Mouse (Mus musculus): ENCODE results near the gene Lrrfip2. TPM values are rescaled to one million over a fixed set of nuclear protein-coding genes. Genes with fewer than 3 reads are reported as not detected.
A peak's percentile ranks its signal among the peaks of the same experiment; 100 is the strongest.

Gene Lrrfip2
- polyA plus RNA-seq, 1 experiment from 2014 or later: 46.3 TPM

GRCm38 (mm10) chr9:111213501-111213900 is 96.1 kb downstream of the Lrrfip2 start:
- Histone ChIP-seq H3K4me2 (no peak overlapping the region), H3K9me3 (ENCODE audit: control insufficient read depth, low read length) (no peaks in the 10 kb centered on the region), H3K27me3 (ENCODE audit: control insufficient read depth, insufficient read depth, low read length) (no peaks in the 10 kb centered on the region), H3K36me3 (ENCODE audit: control insufficient read depth, insufficient read depth, low read length) (peaks cover 2% of the 10 kb centered on the region; the same call in 1 of the 2 replicates), H3K4me3 (ENCODE audit: low read depth, low read length) (no peak overlapping the region), H3K27ac (ENCODE audit: low read depth, low read length) (no peak overlapping the region), H3K9ac (ENCODE audit: low read length) (no peak overlapping the region), H3K4me1 (ENCODE audit: control insufficient read depth, insufficient read depth, low read length) (no peaks in the 10 kb centered on the region)
- WGBS: 73% methylated on average over 6 of the region's 6 CpGs
- DNase-seq (ENCODE audit: low spot score, missing footprints) (no peak), ATAC-seq (ENCODE audit: low FRiP score) (no peak)

- no peak overlapping the region for H3K4me2 ChIP-seq
- no peaks in the 10 kb centered on the region for H3K27me3 ChIP-seq (ENCODE audit: control insufficient read depth, insufficient read depth, low read length)
- no peak overlapping the region for H3K4me3 ChIP-seq (ENCODE audit: low read depth, low read length)
- no peak overlapping the region for H3K27ac ChIP-seq (ENCODE audit: low read depth, low read length)
- peaks cover 2% of the 10 kb centered on the region; the same call in 1 of the 2 replicates for H3K36me3 ChIP-seq (ENCODE audit: control insufficient read depth, insufficient read depth, low read length)
- no peaks in the 10 kb centered on the region for H3K9me3 ChIP-seq (ENCODE audit: control insufficient read depth, low read length)
- no peak for DNase-seq (ENCODE audit: low spot score, missing footprints)
- ATAC-seq (ENCODE audit: low FRiP score): no peak
- no peaks in the 10 kb centered on the region for H3K4me1 ChIP-seq (ENCODE audit: control insufficient read depth, insufficient read depth, low read length)
- H3K9ac ChIP-seq (ENCODE audit: low read length): no peak overlapping the region
Measured at GRCm38 (mm10) chr9:111216424-111216823, 99.0 kb downstream of the Lrrfip2 start.

- H3K36me3 ChIP-seq (ENCODE audit: control insufficient read depth, insufficient read depth, low read length): peaks cover 10% of the 10 kb centered on the region
- 94% methylated on average over 5 of the region's 5 CpGs for WGBS
Measured at GRCm38 (mm10) chr9:111220551-111221080, 103.2 kb downstream of the Lrrfip2 start.

GRCm38 (mm10) chr9:111221580-111221979 is 104.2 kb downstream of the Lrrfip2 start:
- Histone ChIP-seq H3K27me3 (ENCODE audit: control insufficient read depth, insufficient read depth, low read length) (no peaks in the 10 kb centered on the region), H3K27ac (ENCODE audit: low read depth, low read length) (no peak overlapping the region), H3K9me3 (ENCODE audit: control insufficient read depth, low read length) (no peaks in the 10 kb centered on the region), H3K4me3 (ENCODE audit: low read depth, low read length) (no peak overlapping the region), H3K4me1 (ENCODE audit: control insufficient read depth, insufficient read depth, low read length) (no peaks in the 10 kb centered on the region), H3K9ac (ENCODE audit: low read length) (no peak overlapping the region), H3K36me3 (ENCODE audit: control insufficient read depth, insufficient read depth, low read length) (peaks cover 10% of the 10 kb centered on the region), H3K4me2 (no peak overlapping the region)
- 96% methylated on average over 1 of the region's 1 CpGs for WGBS
- DNase-seq (ENCODE audit: low spot score, missing footprints) (no peak), ATAC-seq (ENCODE audit: low FRiP score) (no peak)

More at GRCm38 (mm10) chr9:111220551-111221080, 103.2 kb downstream of the Lrrfip2 start:
- no peak for DNase-seq (ENCODE audit: low spot score, missing footprints)
- no peak for ATAC-seq (ENCODE audit: low FRiP score)
- Histone ChIP-seq H3K27ac (ENCODE audit: low read depth, low read length) (no peak overlapping the region), H3K27me3 (ENCODE audit: control insufficient read depth, insufficient read depth, low read length) (no peaks in the 10 kb centered on the region), H3K4me1 (ENCODE audit: control insufficient read depth, insufficient read depth, low read length) (no peaks in the 10 kb centered on the region), H3K4me2 (no peak overlapping the region), H3K9ac (ENCODE audit: low read length) (no peak overlapping the region), H3K9me3 (ENCODE audit: control insufficient read depth, low read length) (no peaks in the 10 kb centered on the region), H3K4me3 (ENCODE audit: low read depth, low read length) (no peak overlapping the region)

GRCm38 (mm10) chr9:111223406-111223805 is 106.0 kb downstream of the Lrrfip2 start:
- no peak overlapping the region for H3K9ac ChIP-seq (ENCODE audit: low read length)
- ATAC-seq (ENCODE audit: low FRiP score) (no peak), DNase-seq (ENCODE audit: low spot score, missing footprints) (no peak)
- no peak overlapping the region for H3K4me3 ChIP-seq (ENCODE audit: low read depth, low read length)
- no peak overlapping the region for H3K4me2 ChIP-seq
- peaks cover 13% of the 10 kb centered on the region for H3K36me3 ChIP-seq (ENCODE audit: control insufficient read depth, insufficient read depth, low read length)
- no peaks in the 10 kb centered on the region for H3K9me3 ChIP-seq (ENCODE audit: control insufficient read depth, low read length)
- no peak overlapping the region for H3K27ac ChIP-seq (ENCODE audit: low read depth, low read length)
- no peaks in the 10 kb centered on the region for H3K4me1 ChIP-seq (ENCODE audit: control insufficient read depth, insufficient read depth, low read length)
- WGBS: 96% methylated on average over 5 of the region's 5 CpGs
- no peaks in the 10 kb centered on the region for H3K27me3 ChIP-seq (ENCODE audit: control insufficient read depth, insufficient read depth, low read length)

GRCm38 (mm10) chr9:111228446-111228845 is 111.1 kb downstream of the Lrrfip2 start:
- Histone ChIP-seq H3K4me2 (no peak overlapping the region), H3K9ac (ENCODE audit: low read length) (no peak overlapping the region), H3K4me3 (ENCODE audit: low read depth, low read length) (no peak overlapping the region), H3K4me1 (ENCODE audit: control insufficient read depth, insufficient read depth, low read length) (no peaks in the 10 kb centered on the region), H3K36me3 (ENCODE audit: control insufficient read depth, insufficient read depth, low read length) (peaks cover 15% of the 10 kb centered on the region), H3K9me3 (ENCODE audit: control insufficient read depth, low read length) (no peaks in the 10 kb centered on the region), H3K27me3 (ENCODE audit: control insufficient read depth, insufficient read depth, low read length) (no peaks in the 10 kb centered on the region), H3K27ac (ENCODE audit: low read depth, low read length) (no peak overlapping the region)
- ATAC-seq (ENCODE audit: low FRiP score) (no peak), DNase-seq (ENCODE audit: low spot score, missing footprints) (no peak)
- 92% methylated on average over 5 of the region's 5 CpGs for WGBS

- H3K27ac ChIP-seq (ENCODE audit: low read depth, low read length): no peak overlapping the region
- H3K9ac ChIP-seq (ENCODE audit: low read length): no peak overlapping the region
- H3K4me2 ChIP-seq: no peak overlapping the region
- no peaks in the 10 kb centered on the region for H3K9me3 ChIP-seq (ENCODE audit: control insufficient read depth, low read length)
- peaks cover 5% of the 10 kb centered on the region; the same call in 1 of the 2 replicates for H3K36me3 ChIP-seq (ENCODE audit: control insufficient read depth, insufficient read depth, low read length)
- DNase-seq (ENCODE audit: low spot score, missing footprints) (peak; percentile 64), ATAC-seq (ENCODE audit: low FRiP score) (no peak)
- no peaks in the 10 kb centered on the region for H3K4me1 ChIP-seq (ENCODE audit: control insufficient read depth, insufficient read depth, low read length)
- H3K27me3 ChIP-seq (ENCODE audit: control insufficient read depth, insufficient read depth, low read length): no peaks in the 10 kb centered on the region
- 86% methylated on average over 9 of the region's 9 CpGs for WGBS
- no peak overlapping the region for H3K4me3 ChIP-seq (ENCODE audit: low read depth, low read length)
Measured at GRCm38 (mm10) chr9:111234701-111235100, 117.3 kb downstream of the Lrrfip2 start.

- Histone ChIP-seq H3K4me3 (ENCODE audit: low read depth, low read length) (no peak overlapping the region), H3K27ac (ENCODE audit: low read depth, low read length) (no peak overlapping the region), H3K36me3 (ENCODE audit: control insufficient read depth, insufficient read depth, low read length) (peaks cover 5% of the 10 kb centered on the region; the same call in 1 of the 2 replicates), H3K27me3 (ENCODE audit: control insufficient read depth, insufficient read depth, low read length) (no peaks in the 10 kb centered on the region), H3K9ac (ENCODE audit: low read length) (no peak overlapping the region), H3K4me1 (ENCODE audit: control insufficient read depth, insufficient read depth, low read length) (no peaks in the 10 kb centered on the region), H3K9me3 (ENCODE audit: control insufficient read depth, low read length) (no peaks in the 10 kb centered on the region), H3K4me2 (no peak overlapping the region)
- ATAC-seq (ENCODE audit: low FRiP score): no peak
- DNase-seq (ENCODE audit: low spot score, missing footprints): no peak
Measured at GRCm38 (mm10) chr9:111237726-111238125, 120.3 kb downstream of the Lrrfip2 start.

GRCm38 (mm10) chr9:111239821-111240220 is 122.4 kb downstream of the Lrrfip2 start:
- Histone ChIP-seq H3K9ac (ENCODE audit: low read length) (no peak overlapping the region), H3K27ac (ENCODE audit: low read depth, low read length) (no peak overlapping the region), H3K9me3 (ENCODE audit: control insufficient read depth, low read length) (no peaks in the 10 kb centered on the region), H3K36me3 (ENCODE audit: control insufficient read depth, insufficient read depth, low read length) (peaks cover 5% of the 10 kb centered on the region; the same call in 1 of the 2 replicates), H3K4me3 (ENCODE audit: low read depth, low read length) (no peak overlapping the region), H3K27me3 (ENCODE audit: control insufficient read depth, insufficient read depth, low read length) (no peaks in the 10 kb centered on the region), H3K4me2 (no peak overlapping the region), H3K4me1 (ENCODE audit: control insufficient read depth, insufficient read depth, low read length) (no peaks in the 10 kb centered on the region)
- WGBS: 57% methylated on average over 4 of the region's 4 CpGs
- ATAC-seq (ENCODE audit: low FRiP score): no peak
- no peak for DNase-seq (ENCODE audit: low spot score, missing footprints)

Measured in midbrain, embryonic 11.5 days (tissue).